Mouse (Mus musculus): ENCODE data around the gene Wwp2. TPM values are rescaled to one million over a fixed set of nuclear protein-coding genes. Genes with fewer than 3 reads are reported as not detected.

The Wwp2 gene
- total RNA-seq, 2 experiments from 2014 or later = 32.7 to 33.2 TPM

- no peak for DNase-seq (ENCODE audit: low spot score in 2 of 2)
These were observed 110.7 kb downstream of the Wwp2 start for GRCm38 (mm10) chr8:107546817-107547216.

GRCm38 (mm10) chr8:107552234-107552633 is 116.1 kb downstream of the Wwp2 start:
- no peak for DNase-seq (ENCODE audit: low spot score in 2 of 2)

GRCm38 (mm10) chr8:107555231-107555630 is 119.1 kb downstream of the Wwp2 start:
- no peak for DNase-seq (ENCODE audit: low spot score in 2 of 2)

- no peak for DNase-seq (ENCODE audit: low spot score in 2 of 2)
These were observed 120.4 kb downstream of the Wwp2 start for GRCm38 (mm10) chr8:107556511-107556936.

GRCm38 (mm10) chr8:107560820-107561536 is 124.8 kb downstream of the Wwp2 start:
- DNase-seq (ENCODE audit: low spot score in 2 of 2) = no peak

- DNase-seq (ENCODE audit: low spot score in 2 of 2) = no peak
These were observed 126.0 kb downstream of the Wwp2 start for GRCm38 (mm10) chr8:107562164-107562563.

- no peak for DNase-seq (ENCODE audit: low spot score in 2 of 2)
These were observed 134.9 kb downstream of the Wwp2 start for GRCm38 (mm10) chr8:107571046-107571445.

- no peak for DNase-seq (ENCODE audit: low spot score in 2 of 2)
These were observed 135.4 kb downstream of the Wwp2 start for GRCm38 (mm10) chr8:107571486-107572135.

GRCm38 (mm10) chr8:107572497-107572896 is 136.3 kb downstream of the Wwp2 start:
- DNase-seq (ENCODE audit: low spot score in 2 of 2) = peak; percentile 73 to 77

GRCm38 (mm10) chr8:107574771-107575170 is 138.6 kb downstream of the Wwp2 start:
- no peak for DNase-seq (ENCODE audit: low spot score in 2 of 2)

GRCm38 (mm10) chr8:107576702-107577101 is 140.5 kb downstream of the Wwp2 start:
- peak; percentile 66 to 69 for DNase-seq (ENCODE audit: low spot score in 2 of 2)

- DNase-seq (ENCODE audit: low spot score in 2 of 2) = no peak
These were observed 141.5 kb downstream of the Wwp2 start for GRCm38 (mm10) chr8:107577640-107578039.

GRCm38 (mm10) chr8:107578132-107578531 is 142.0 kb downstream of the Wwp2 start:
- DNase-seq (ENCODE audit: low spot score in 2 of 2) = no peak

GRCm38 (mm10) chr8:107578541-107578940 is 142.4 kb downstream of the Wwp2 start:
- DNase-seq (ENCODE audit: low spot score in 2 of 2) = no peak

- no peak for DNase-seq (ENCODE audit: low spot score in 2 of 2)
These were observed 144.7 kb downstream of the Wwp2 start for GRCm38 (mm10) chr8:107580879-107581278.

- no peak for DNase-seq (ENCODE audit: low spot score in 2 of 2)
These were observed 145.4 kb downstream of the Wwp2 start for GRCm38 (mm10) chr8:107581536-107581935.

GRCm38 (mm10) chr8:107582136-107582535 is 146.0 kb downstream of the Wwp2 start:
- DNase-seq (ENCODE audit: low spot score in 2 of 2) = no peak

GRCm38 (mm10) chr8:107587429-107587994 is 151.3 kb downstream of the Wwp2 start:
- no peak for DNase-seq (ENCODE audit: low spot score in 2 of 2)

- DNase-seq (ENCODE audit: low spot score in 2 of 2) = peak; percentile 90 to 94
These were observed 152.0 kb downstream of the Wwp2 start, which contains the start of gene Psmd7 for GRCm38 (mm10) chr8:107587995-107588780. Gene Psmd7 (minus strand): TSS chr8:107588464.

GRCm38 (mm10) chr8:107593967-107594729 is 158.0 kb downstream of the Wwp2 start:
- no peak for DNase-seq (ENCODE audit: low spot score in 2 of 2)

GRCm38 (mm10) chr8:107594817-107595216 is 158.7 kb downstream of the Wwp2 start:
- DNase-seq (ENCODE audit: low spot score in 2 of 2) = no peak

All from adrenal gland, adult 18-20 months (tissue).